Mouse (Mus musculus) CD8-positive naive resting alpha-beta T cell, adult 2 months (primary cell): ENCODE measurements around the gene Kansl1l.
A peak's percentile ranks its signal among the peaks of the same experiment; 100 is the strongest.

Source experiments
- DNase-seq, 2 experiments: peaks; one replicate each; pipeline ENCODE4 v3.0.0; 2022; ENCODE audit warnings: low read depth in 2 of 2, low spot score in 2 of 2

Kansl1l gene

DNA sequence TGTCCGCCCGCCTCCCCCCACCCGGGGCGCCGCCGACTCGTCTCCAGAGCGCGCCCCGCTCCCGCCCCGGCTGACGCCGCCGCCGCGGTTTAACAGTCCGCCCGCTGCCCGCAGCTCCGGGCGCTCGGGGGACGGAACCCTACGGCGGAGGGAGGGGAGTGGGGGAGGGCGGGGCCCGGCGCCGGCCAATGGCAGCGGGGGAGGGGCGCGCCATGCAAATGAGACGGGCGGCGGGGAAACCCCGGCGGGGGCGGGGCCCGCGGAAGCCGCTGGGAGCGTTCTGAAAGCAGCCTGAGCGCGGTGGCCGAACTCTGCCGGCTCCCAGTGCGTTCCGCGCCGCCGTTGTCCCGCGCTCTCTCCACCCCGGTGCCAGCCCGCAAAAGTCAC lies at the start of gene Kansl1l:
Gene Kansl1l (minus strand): TSS at position 110 of the 387 bp plus-strand sequence.
- DNase-seq, result peak; percentile 89 to 92

DNA sequence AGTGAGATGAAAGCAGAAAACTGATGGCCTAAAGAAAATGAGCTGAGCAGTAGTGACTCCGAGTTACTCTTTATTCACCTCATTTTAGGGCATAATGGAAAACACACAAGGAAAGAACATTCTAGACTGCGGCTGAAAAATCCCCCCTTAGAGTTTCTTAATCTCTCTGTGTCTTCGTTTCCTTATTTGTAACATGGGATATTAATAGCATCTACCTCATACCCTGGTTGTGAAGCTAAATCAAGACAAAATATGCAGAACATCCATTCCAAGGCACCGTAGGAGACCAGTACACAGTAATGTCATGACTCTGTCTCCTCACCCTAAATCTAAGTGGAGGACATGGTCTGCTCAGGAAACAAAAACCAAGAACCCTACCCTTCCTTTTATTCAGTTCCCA lies 48.3 kb upstream of the Kansl1l start:
- no peak for DNase-seq

DNA sequence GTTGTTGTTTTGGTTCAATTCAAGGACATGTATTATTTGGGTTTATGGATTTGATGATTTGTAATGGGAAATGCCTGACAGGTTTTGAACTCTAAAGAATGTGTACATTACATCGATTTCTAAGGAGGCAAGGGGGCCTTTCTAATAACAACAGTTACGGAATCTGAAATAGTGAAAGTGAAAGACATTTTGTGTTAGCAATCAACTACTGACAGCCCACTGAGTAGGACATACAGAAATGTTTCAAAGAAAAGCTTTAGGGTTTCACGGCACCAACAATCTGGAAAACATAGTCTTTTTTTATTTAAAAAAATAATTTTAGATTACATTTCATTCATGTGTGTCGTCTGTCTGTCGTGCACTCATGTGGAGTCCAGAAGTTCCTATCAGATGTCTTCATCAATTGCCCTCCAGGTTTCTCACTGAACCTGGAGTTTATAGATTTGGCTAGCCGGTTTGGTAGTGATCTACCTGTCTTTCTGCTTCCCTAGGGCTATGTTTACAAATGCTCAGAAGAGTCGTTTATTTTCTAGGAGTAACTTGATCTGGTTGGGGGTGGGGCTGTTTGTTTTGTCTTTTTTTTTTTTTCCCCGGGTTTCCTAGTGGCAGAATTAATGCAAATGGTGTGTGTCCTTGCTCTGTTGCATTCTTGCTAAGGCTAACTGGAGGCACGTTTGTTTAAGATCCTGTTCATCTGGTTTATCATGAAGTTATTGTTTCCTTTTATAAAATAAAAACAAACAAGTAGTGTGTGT lies 46.6 kb upstream of the Kansl1l start:
- DNase-seq, result no peak

DNA sequence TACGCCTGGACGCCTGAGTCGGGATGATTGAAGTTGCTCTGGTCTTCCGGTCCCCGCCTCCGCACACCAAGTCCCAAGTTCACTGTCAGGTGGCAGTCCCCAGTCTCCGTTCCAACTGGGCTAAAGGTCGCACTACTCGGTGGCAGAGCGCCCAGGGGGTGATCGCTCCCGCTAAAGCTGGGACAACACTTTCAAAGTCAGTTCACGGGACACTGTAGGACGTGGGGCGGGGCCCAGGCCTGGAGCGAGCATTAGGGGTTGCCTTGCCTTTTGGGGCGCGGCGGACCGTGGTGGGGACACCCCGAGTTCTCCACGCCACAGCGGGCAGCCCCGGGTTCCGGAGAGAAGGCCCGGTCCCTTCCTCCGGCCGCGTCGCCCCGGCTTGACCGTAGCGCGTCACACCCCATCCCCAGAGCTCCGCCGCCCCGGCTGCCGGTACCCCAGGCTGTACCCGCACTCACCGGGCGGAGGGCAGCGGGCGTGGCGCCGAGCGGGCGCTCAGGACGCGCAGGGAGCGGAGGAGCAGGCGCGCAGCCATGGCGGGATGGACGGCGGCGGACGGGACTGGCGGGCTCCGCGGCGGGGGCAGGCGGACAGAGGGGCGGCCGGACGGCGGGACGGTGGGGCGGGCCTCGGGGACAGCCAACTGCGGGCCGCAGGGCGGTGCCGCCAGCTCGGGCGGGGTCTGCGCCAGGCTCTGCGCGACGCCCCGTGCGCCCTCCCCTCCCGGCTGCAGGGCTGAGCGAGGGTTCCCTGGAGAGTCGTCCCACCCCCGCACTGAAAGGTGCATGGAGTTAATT lies 45.5 kb upstream of the Kansl1l start, which contains the start of gene Acadl:
Gene Acadl (minus strand): TSS at position 566 of the 800 bp plus-strand sequence.
- peak; percentile 32 to 56 for DNase-seq

DNA sequence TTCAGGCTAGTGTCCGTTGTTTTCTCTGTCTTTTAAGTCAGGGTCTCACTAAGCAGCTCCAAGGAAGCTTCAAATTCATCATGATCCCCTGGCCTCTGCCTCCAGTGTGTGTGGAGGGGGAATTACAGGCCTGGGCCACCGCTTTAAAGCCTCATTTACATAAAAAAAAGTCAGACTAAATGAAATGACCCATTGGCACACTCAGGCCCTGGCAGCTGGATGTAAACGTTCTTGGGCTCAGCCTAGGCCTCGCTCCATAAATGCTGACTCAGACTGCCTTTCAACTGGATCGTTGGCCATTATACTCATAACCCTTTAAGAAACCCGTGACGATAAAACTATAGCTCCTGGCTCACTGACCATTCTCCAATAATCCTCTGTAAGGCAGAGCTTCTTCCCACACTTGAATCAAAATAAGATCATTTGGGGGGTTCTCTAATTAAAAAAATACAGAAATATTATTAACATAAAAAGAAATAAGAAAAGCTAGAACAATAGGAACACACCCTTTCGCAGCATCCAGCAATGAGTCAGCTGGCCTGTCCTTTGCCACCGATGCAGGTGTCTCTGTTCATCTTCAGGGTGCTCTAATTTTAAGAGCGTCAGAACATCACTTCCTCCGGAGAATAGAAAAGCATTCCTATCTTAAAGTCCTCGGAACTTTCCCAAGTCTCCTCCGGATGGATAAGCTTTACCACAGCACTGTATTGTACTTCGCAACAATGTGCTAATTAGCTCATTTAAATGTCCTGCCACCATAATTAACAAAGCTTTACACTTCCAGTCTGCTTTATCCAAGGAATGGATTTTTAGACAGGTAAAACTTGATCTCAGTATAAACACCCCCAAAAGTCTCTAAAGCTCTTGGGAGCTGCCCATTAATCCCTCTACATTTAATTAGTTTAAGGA lies 44.7 kb upstream of the Kansl1l start:
- no peak for DNase-seq

DNA sequence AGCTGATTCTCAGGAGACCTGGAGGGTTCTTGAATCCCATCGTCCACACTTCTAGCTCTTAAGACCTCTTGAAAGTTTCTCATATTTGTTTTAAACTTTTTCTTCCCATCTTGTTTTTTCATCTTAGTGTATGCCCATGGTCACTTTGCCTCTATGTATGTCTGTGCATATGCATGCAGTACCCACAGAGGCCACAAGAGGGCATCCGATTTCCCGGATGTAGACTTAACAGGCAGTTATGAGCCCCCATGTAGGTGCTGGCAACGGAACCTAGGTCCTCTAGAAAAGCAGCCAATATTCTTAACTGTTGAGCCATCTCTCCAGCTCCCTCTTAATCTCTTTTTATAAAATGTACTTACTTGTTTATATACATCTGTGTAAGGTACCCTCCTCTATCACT lies 30.1 kb upstream of the Kansl1l start:
- DNase-seq, result peak; percentile 20 to 28

DNA sequence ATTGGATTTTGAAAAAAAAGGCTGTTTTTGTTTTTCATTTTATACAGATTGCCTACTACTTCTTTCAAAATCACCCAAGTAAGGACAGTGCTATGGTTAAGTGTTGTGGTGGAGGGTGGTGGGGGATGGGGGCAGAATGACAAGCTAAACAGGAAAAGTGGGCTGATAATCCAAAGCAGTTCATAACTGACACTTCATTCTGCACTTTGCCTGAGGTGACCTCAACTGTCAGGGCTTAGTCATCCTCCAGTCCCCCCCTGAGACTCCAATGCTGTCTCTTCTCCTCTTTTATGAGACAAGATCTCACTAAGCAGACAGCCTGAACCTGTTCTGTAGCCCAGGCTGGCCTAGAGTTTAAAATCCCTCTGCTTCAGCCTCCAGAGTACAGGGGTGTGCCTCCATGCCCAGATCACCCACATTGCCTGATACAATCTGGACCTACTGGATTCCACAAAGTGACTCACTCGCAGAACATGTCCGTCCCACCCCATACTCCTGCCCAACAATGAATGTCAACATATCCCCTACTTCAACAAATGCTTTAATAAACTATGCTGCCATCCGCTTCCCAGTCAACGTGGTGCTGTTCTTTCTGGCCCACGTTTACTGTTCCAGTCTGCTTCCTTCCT lies 28.4 kb upstream of the Kansl1l start:
- DNase-seq, result no peak

DNA sequence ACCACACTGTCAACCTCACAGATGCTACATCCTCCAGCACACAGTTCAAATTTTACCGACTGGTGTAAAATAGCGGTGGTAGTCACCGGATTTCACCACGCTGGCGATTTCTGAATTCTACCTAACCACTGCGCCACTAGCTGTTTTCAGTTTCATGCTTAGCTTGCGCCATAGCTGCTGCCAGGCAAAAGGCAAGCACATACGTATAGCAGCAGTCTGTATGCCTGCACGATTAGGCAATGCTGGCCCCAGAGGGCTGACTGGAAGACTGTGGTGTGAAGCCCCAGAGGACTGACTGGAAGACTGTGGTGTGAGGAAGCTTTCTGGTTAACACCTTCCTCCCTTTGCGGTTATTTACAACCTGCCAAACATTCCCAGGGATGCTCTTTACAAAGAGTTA lies 24.6 kb upstream of the Kansl1l start:
- DNase-seq, result no peak

DNA sequence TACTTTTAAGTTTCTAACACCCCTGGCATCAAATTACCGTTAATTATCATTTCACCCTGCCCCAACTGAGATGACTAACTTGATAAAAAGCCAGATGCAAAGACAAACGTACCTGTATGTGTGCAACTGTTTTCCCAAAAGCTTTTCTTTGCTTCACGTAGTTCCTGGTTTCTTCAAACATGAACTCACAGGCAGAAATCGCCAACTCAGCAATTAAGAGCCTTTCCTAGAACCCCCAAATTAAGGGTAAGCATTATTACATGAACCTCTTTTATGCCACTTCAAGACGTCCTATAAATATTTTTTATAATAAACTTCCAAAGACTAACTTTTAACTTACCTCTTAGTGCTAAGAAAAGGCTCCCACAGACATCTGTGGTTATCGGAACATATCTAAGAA lies 24.1 kb upstream of the Kansl1l start:
- no peak for DNase-seq

DNA sequence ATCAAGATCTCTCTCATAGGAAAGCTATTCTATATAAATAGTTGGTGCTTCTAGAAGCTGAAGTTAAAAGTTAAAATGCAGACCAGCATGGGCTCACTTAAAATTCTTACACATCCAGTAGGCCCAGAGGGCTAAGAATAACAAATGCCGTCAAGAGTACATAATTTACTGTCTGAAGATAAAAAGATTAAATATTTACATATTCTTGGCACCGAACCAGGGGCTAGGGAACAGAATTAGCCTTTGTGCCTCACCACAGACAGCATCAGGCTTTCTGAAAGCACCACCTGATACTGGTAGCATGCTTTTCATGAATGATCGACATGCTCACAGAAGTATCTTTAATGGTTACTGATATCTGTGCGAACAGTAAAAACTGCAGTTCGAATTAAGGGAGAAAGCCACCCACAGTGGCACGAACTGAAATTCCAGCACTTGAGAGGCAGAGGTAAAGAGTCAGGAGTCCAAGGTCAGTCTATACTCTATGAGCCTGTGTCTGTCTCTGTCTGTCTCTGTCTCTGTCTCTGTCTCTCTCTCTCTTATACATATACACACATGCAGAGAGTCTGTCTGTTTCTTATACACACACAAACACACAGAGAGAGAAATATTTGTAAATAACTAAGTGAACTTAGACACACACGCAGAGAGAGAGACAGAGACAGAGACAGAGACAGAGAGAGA lies 22.5 kb upstream of the Kansl1l start:
- DNase-seq, result no peak

DNA sequence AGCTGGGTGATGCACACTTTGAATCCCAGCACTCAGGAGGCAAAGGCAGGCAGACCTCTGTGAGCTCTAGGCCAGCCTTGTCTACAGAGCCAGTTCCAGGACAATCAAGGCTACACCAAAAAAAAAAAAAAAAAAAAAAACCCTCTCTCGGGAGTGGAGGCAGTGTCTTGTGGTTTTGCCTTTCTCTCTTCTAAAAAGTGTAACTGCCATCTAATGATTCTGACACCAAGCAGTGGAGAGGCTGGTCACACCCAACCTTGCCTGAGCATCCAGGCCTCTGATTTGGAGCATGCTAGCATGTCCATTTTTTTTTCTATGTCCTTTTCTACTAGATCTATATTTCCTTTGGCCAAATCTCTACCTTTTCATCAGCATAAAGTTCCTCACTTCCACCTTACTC lies 21.8 kb upstream of the Kansl1l start:
- DNase-seq, result no peak

DNA sequence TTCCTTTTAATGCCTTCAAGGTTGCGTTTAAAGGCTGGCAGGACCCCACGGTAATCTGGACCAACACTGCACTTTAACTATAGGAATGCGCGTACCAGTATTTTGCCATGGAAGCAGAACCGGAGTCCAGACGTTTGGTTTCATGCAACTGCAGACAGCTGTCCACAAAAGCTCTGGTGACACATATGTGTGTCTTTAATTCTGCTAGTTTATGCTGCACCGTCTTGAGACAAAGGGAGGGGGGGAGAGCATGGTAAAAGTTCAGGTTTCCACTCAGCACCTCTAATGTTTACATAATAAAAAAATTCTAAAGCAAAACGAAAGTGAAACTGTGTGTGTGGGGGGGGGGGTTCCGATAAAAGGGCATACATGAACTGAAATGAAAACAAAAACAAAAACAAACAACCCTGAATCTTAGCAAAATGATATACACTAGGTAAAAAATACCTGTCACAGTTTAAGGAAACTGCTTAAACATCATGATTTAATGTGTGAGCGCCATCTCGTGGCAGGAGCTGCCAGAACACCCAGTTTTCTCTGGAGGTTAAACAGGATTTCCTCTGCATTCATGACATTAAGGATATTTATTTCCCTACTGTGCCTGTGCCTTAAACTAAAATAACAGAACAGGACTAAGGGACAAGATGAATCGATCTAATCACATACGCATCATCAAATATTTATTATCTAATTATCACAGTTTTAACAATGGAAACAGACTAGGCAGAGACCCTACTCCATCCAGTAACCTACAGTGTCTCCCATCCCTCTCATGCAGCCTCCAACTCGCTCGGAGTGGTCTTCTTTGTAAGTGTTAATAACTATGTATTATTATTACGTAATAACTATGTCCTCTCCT lies 21.1 kb upstream of the Kansl1l start:
- peak; percentile 61 to 76 for DNase-seq

DNA sequence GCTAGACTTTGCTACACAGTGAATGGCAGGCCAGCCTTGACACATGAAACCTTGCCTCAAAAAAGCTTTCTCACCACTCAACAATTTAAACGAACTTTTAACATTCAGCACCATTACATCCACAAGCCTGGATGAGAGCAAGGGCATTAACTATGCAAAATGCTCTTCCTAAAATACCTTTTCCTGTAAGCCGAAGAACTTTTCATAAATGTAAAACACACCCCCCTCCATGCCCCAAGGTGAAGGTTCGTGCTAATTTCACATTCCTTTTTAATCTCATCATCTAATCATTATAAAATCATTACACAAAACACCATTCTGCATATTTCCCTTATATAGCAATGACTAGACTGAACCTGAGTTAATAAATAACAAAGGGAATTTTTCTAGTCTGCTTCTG lies 19.8 kb upstream of the Kansl1l start:
- no peak for DNase-seq

DNA sequence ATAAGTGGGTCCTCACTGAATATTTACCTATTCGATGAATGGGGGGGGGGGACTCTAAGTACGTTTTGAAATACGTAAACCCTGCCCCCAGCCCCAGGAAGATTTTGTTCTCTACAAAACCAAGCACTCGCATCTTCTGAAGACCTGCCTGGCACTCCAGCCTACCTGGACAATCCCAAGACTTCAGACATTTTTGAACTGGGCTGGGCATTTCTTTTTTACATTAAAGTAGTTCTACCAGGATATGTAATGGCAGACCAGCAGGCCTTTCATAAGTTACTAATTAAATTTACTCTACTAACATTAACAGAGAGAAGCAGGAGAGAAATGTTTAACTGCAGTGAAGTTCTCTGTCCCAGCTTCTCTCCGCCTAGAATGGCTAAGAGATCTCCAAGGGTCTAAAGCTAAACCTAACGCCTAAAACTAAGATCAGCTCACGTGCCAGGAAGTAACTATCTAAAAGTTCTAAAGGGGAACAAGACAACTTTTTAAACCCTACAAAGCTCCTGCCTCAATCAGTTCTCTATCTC lies 15.3 kb upstream of the Kansl1l start:
- DNase-seq, result no peak

DNA sequence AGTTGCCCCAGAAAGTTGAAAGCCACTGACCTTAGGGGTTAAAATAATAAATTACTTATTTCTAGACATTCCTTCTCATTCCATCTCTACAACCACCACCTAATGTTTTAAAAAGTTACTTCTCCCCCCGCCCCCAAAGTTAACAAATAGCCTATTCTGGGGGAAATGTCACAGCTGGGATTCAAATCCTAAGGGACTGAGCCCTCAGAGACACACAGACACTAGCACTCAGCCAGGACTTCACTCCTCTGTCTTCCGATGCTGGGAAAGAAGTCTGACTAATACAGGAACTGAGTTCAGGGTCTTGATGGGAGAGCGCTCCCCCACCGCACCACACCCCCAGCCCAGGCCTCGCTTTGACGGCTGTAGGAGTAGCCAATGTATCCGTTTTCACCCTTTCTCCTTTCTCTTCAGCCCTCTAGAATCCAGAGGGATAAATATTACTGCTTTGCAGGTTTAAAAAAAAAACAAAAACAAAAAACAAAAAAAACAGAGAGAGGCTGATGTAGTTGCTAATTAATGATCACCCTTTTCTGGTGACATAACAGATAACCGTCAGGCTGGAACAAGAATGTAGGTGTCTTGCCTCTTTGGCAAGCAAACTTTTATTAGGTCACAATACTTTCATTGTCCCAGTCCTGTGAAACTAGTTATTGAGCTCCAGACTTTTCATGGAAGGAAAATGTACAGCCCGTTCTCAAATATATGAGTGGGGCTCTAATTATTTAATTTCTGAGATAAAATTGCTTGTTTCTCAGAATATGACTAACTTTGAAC lies 14.7 kb upstream of the Kansl1l start:
- no peak for DNase-seq

DNA sequence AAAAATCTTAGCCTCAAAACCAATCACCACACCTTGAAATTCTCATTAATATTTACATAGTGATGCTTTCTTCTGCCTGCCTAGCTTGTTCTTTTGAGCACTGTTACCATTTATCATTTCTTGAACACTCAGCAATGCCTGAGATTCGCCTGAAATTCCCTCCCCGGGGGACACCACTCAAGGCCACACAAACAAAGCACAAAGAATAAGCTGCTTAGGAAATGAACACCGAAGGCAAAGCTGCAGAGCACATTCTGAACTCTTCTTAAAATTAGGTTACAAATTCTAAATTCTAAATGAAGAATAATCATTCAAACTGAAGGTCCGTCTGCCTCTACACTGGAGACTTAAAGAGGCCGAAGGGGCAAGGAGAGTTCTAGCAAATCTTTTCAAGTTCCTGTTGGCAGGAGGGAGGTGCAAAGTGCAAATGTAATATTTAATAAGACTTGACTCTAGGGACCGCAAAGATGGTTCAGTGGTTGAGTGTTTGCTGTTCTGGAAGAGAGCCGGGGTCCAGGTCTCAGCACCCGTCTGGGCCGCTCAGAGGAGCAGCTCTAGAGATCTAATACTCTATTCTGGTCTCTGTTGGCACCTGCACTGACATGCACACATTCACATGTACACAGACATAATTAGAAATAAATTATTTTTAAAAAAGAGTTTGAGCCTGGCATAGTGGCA lies 12.2 kb upstream of the Kansl1l start:
- DNase-seq, result no peak

DNA sequence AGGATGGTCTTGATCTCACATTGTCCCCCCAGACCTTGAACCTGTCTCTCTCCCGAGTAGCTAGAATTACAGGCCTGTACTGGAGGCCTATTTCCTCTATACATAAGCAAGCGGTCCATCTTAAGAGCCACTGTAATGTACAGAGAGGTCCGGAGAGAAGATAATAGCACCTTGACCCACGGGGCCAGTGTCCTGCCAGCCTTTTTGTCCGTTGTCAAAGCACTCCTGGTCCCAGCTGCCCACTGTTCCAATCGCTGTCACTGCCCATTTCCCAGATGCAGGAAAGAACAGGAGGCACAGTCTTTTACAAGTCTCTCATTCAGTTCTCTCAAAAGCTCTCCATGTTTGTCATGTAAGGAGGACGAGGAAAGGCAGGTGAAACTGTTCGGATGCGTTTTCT lies 4.6 kb upstream of the Kansl1l start:
- no peak for DNase-seq

DNA sequence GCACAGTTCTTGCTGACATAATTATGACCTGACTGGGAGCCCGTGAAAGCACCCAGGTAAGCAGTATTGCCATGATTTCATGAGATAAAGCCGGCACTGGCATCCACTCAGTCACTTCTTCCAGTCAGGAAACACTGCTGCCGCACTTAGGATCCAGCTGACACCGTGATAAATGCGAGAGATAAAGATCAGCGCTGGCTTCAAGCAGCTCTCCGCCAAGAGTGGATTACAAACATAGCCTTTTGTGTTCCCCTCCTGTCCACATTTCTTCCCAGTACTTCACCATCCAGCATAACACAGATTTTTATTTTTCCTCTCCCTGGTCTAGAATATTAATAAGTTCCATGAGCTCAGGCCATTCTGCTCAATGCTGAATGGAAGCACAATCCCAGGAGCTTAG lies 2.9 kb upstream of the Kansl1l start:
- no peak for DNase-seq
